Mouse (Mus musculus) hindbrain, embryonic 16.5 days (tissue): ENCODE results near the gene D630023F18Rik. TPM values are rescaled to one million over a fixed set of nuclear protein-coding genes. Genes with fewer than 3 reads are reported as not detected.
A peak's percentile ranks its signal among the peaks of the same experiment; 100 is the strongest.

Experiments used
- ATAC-seq: fragments of 200-750 bp; cut with Nextera tagmentation; 2 replicates; pipeline ENCODE4 v1.8.0; 2017; ENCODE audit warnings: moderate TSS enrichment, moderate library complexity
- H3K27ac ChIP-seq: fragments of 300-500 bp; sonication (generic); 2 replicates; pipeline ENCODE4 v1.5.1; 2014; ENCODE audit warnings: low read depth, mild to moderate bottlenecking, control low read depth, low read length, moderate library complexity
- H3K27me3 ChIP-seq: fragments of 300-500 bp; sonication (generic); replicated peaks from 2 replicates; pipeline ENCODE4 v1.6.1; 2014; ENCODE audit warnings: low read length; ENCODE audit not compliant: control insufficient read depth, insufficient read depth
- H3K36me3 ChIP-seq: fragments of 300-500 bp; sonication (generic); 2 replicates; pipeline ENCODE4 v1.6.1; 2014; ENCODE audit warnings: mild to moderate bottlenecking, low read length, moderate library complexity, mixed read lengths; ENCODE audit not compliant: control insufficient read depth, insufficient read depth
- H3K4me1 ChIP-seq: fragments of 300-500 bp; sonication (generic); 2 replicates; pipeline ENCODE4 v1.6.1; 2014; ENCODE audit warnings: low read depth, low read length; ENCODE audit not compliant: control insufficient read depth, insufficient read depth
- H3K4me2 ChIP-seq: fragments of 300-500 bp; sonication (generic); 2 replicates; pipeline ENCODE4 v1.6.1; 2014; ENCODE audit warnings: mild to moderate bottlenecking, low read length, control low read depth, moderate library complexity
- H3K4me3 ChIP-seq: fragments of 300-500 bp; sonication (generic); 2 replicates; pipeline ENCODE4 v1.5.1; 2014; ENCODE audit warnings: mild to moderate bottlenecking, low read length, control low read depth, moderate library complexity
- H3K9ac ChIP-seq: fragments of 300-500 bp; sonication (generic); 2 replicates; pipeline ENCODE4 v1.6.1; 2014; ENCODE audit warnings: low read depth, mild to moderate bottlenecking, control low read depth, low read length, moderate library complexity
- H3K9me3 ChIP-seq: fragments of 300-500 bp; sonication (generic); 2 replicates; pipeline ENCODE4 v1.6.1; 2014; ENCODE audit warnings: mild to moderate bottlenecking, low read length, moderate library complexity; ENCODE audit not compliant: control insufficient read depth
- WGBS: fragments of 180-500 bp; shearing (Covaris S2); extraction: QIAGEN DNeasy Blood & Tissue Kit; methylation state at CpG from one replicate; pipeline ENCODE4 v1.1.7; 2014; 5-methylcytosine and 5-hydroxymethylcytosine counted together
- polyA plus RNA-seq: library from polyadenylated mRNA; unstranded; fragments of >200 nt; fragmentation: Nextera tagmentation; extraction: Ambion mirVana; gene quantifications from 2 replicates; pipeline ENCODE4 v1.2.1, GENCODE M21; 2015

The D630023F18Rik gene
- 2.4 and 4.0 TPM in 2 replicates for polyA plus RNA-seq

GRCm38 (mm10) chr1:65122574-65123372 lies at the start of gene D630023F18Rik:
D630023F18Rik (minus strand) TSS chr1:65123214.
- Histone ChIP-seq H3K4me1 (no peaks in the 10 kb centered on the region), H3K4me2 (peak within 1 kb of the TSS; percentile 65), H3K36me3 (no peaks in the 10 kb centered on the region), H3K9me3 (no peaks in the 10 kb centered on the region), H3K27me3 (no peaks in the 10 kb centered on the region), H3K9ac (peak within 1 kb of the TSS; percentile 58), H3K27ac (no peak within 1 kb of the TSS), H3K4me3 (peak within 1 kb of the TSS; percentile 45)
- WGBS: 22% methylated on average over 9 of the region's 9 CpGs
- peak; percentile 68 for ATAC-seq

- Histone ChIP-seq H3K9me3 (no peaks in the 10 kb centered on the region), H3K27me3 (no peaks in the 10 kb centered on the region), H3K4me1 (peaks cover 10% of the 10 kb centered on the region), H3K9ac (no peak overlapping the region), H3K36me3 (peaks cover 37% of the 10 kb centered on the region), H3K4me2 (no peak overlapping the region), H3K4me3 (no peak overlapping the region), H3K27ac (no peak overlapping the region)
- ATAC-seq: no peak
- WGBS: 67% methylated on average over 4 of the region's 4 CpGs
Measured at GRCm38 (mm10) chr1:65171579-65171978, 48.6 kb upstream of the D630023F18Rik start.

- H3K9me3 ChIP-seq: no peaks in the 10 kb centered on the region
- WGBS: 89% methylated on average over 5 of the region's 5 CpGs
- H3K27ac ChIP-seq: no peak overlapping the region
- peaks cover 46% of the 10 kb centered on the region for H3K36me3 ChIP-seq
- H3K4me3 ChIP-seq: no peak overlapping the region
- no peak for ATAC-seq
- no peak overlapping the region for H3K4me2 ChIP-seq
- H3K9ac ChIP-seq: no peak overlapping the region
- H3K4me1 ChIP-seq: no peaks in the 10 kb centered on the region; the same call in 1 of the 2 replicates
- H3K27me3 ChIP-seq: no peaks in the 10 kb centered on the region
Measured at GRCm38 (mm10) chr1:65169947-65170346, 46.9 kb upstream of the D630023F18Rik start.

GRCm38 (mm10) chr1:65169536-65169935 lies 46.5 kb upstream of the D630023F18Rik start:
- Histone ChIP-seq H3K27me3 (no peaks in the 10 kb centered on the region), H3K27ac (no peak overlapping the region), H3K4me3 (no peak overlapping the region), H3K9me3 (no peaks in the 10 kb centered on the region), H3K36me3 (peaks cover 50% of the 10 kb centered on the region), H3K4me2 (no peak overlapping the region), H3K9ac (no peak overlapping the region), H3K4me1 (no peaks in the 10 kb centered on the region; the same call in 1 of the 2 replicates)
- WGBS: 95% methylated on average over 7 of the region's 7 CpGs
- ATAC-seq: no peak

GRCm38 (mm10) chr1:65167496-65167895 lies 44.5 kb upstream of the D630023F18Rik start:
- no peak overlapping the region for H3K9ac ChIP-seq
- H3K27me3 ChIP-seq: no peaks in the 10 kb centered on the region
- no peak overlapping the region for H3K4me3 ChIP-seq
- H3K36me3 ChIP-seq: peaks cover 57% of the 10 kb centered on the region
- no peak for ATAC-seq
- no peaks in the 10 kb centered on the region for H3K4me1 ChIP-seq
- H3K4me2 ChIP-seq: no peak overlapping the region
- no peaks in the 10 kb centered on the region for H3K9me3 ChIP-seq
- H3K27ac ChIP-seq: no peak overlapping the region
- 78% methylated on average over 1 of the region's 1 CpGs for WGBS

GRCm38 (mm10) chr1:65162210-65162609 lies 39.2 kb upstream of the D630023F18Rik start:
- ATAC-seq: no peak
- Histone ChIP-seq H3K9ac (no peak overlapping the region), H3K4me1 (no peaks in the 10 kb centered on the region)

GRCm38 (mm10) chr1:65156111-65156510 lies 33.1 kb upstream of the D630023F18Rik start:
- ATAC-seq: no peak
- Histone ChIP-seq H3K4me1 (no peaks in the 10 kb centered on the region), H3K36me3 (peaks cover 21% of the 10 kb centered on the region), H3K4me2 (no peak overlapping the region), H3K9me3 (no peaks in the 10 kb centered on the region), H3K9ac (no peak overlapping the region), H3K27me3 (no peaks in the 10 kb centered on the region), H3K27ac (no peak overlapping the region), H3K4me3 (no peak overlapping the region)
- 97% methylated on average over 5 of the region's 5 CpGs for WGBS

More at GRCm38 (mm10) chr1:65162210-65162609, 39.2 kb upstream of the D630023F18Rik start:
- Histone ChIP-seq H3K36me3 (peaks cover 59% of the 10 kb centered on the region), H3K9me3 (no peaks in the 10 kb centered on the region), H3K4me3 (no peak overlapping the region), H3K27me3 (no peaks in the 10 kb centered on the region), H3K27ac (no peak overlapping the region), H3K4me2 (no peak overlapping the region)
- WGBS: 96% methylated on average over 1 of the region's 1 CpGs

GRCm38 (mm10) chr1:65154814-65155213 lies 31.8 kb upstream of the D630023F18Rik start:
- no peaks in the 10 kb centered on the region for H3K27me3 ChIP-seq
- H3K27ac ChIP-seq: no peak overlapping the region
- no peak overlapping the region for H3K4me3 ChIP-seq
- H3K4me2 ChIP-seq: no peak overlapping the region
- no peaks in the 10 kb centered on the region for H3K4me1 ChIP-seq
- no peak overlapping the region for H3K9ac ChIP-seq
- ATAC-seq: no peak
- no peaks in the 10 kb centered on the region for H3K9me3 ChIP-seq
- peaks cover 9% of the 10 kb centered on the region; the same call in 1 of the 2 replicates for H3K36me3 ChIP-seq

GRCm38 (mm10) chr1:65147971-65148370 lies 25.0 kb upstream of the D630023F18Rik start:
- H3K4me3 ChIP-seq: no peak overlapping the region
- 84% methylated on average over 3 of the region's 3 CpGs for WGBS
- no peaks in the 10 kb centered on the region for H3K9me3 ChIP-seq
- no peaks in the 10 kb centered on the region for H3K27me3 ChIP-seq
- no peak overlapping the region for H3K27ac ChIP-seq
- no peak overlapping the region for H3K9ac ChIP-seq
- H3K4me2 ChIP-seq: no peak overlapping the region
- H3K4me1 ChIP-seq: no peaks in the 10 kb centered on the region
- no peak for ATAC-seq
- H3K36me3 ChIP-seq: no peaks in the 10 kb centered on the region
